ENCODE assay signal across 27 mouse cellular contexts in the genomic region with DNA sequence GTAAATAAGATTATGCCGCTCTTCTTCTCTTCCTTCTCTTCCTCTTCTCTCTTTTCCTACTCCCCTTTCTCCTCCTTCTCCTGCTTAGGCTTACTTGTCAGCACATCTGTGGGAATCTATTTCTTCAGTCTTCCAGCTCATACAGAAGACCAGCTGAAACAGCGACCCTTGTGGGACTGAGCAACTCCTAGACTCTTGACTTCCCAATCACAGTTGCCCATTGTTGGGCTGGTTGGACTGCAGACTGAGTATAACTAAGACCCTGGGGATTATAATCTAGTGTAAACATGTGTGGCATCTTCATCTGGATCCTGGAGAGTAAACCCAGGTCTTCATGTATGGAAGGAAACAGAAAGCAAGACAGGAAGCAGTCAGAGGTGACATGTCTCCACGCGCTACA.
"Had no signal": no experiment of that assay in that cellular context is flagged by ENCODE, and none has a peak within 500 bp of the region (broad histone marks: within the 10 kb centered on the region; RNA-seq: fewer than 3 reads in every experiment).

No protein-coding gene starts in this region.

- ATAC-seq: forebrain, embryonic 13.5 days; forebrain, embryonic 14.5 days; forebrain, embryonic 15.5 days; forebrain, embryonic 16.5 days; forebrain, postnatal 0 days had no signal

- H3K4me2 ChIP-seq: embryonic facial prominence, embryonic 12.5 days; embryonic facial prominence, embryonic 13.5 days; embryonic facial prominence, embryonic 15.5 days; forebrain, embryonic 12.5 days; forebrain, embryonic 13.5 days; forebrain, embryonic 15.5 days had no signal

- H3K27ac ChIP-seq: embryonic facial prominence, embryonic 10.5 days; embryonic facial prominence, embryonic 12.5 days; embryonic facial prominence, embryonic 13.5 days; embryonic facial prominence, embryonic 15.5 days; forebrain, embryonic 10.5 days; forebrain, embryonic 12.5 days; forebrain, embryonic 13.5 days; forebrain, embryonic 15.5 days; gastrocnemius, adult 2 months had no signal

- H3K4me3 ChIP-seq: embryonic facial prominence, embryonic 10.5 days; embryonic facial prominence, embryonic 12.5 days; embryonic facial prominence, embryonic 13.5 days; embryonic facial prominence, embryonic 15.5 days; erythroblast, embryonic 14.5 days; forebrain, embryonic 10.5 days; forebrain, embryonic 12.5 days; forebrain, embryonic 13.5 days; forebrain, embryonic 15.5 days; gastrocnemius, adult 2 months had no signal

- H3K9ac ChIP-seq: embryonic facial prominence, embryonic 12.5 days; embryonic facial prominence, embryonic 13.5 days; embryonic facial prominence, embryonic 15.5 days; forebrain, embryonic 12.5 days; forebrain, embryonic 13.5 days; forebrain, embryonic 15.5 days; forebrain, postnatal 0 days had no signal

- H3K27me3 ChIP-seq: embryonic facial prominence, embryonic 12.5 days; embryonic facial prominence, embryonic 13.5 days; embryonic facial prominence, embryonic 15.5 days; forebrain, embryonic 13.5 days; forebrain, embryonic 15.5 days had no signal

- H3K9me3 ChIP-seq: embryonic facial prominence, embryonic 10.5 days; embryonic facial prominence, embryonic 12.5 days; embryonic facial prominence, embryonic 13.5 days; embryonic facial prominence, embryonic 15.5 days; forebrain, embryonic 10.5 days; forebrain, embryonic 12.5 days; forebrain, embryonic 13.5 days; forebrain, embryonic 15.5 days had no signal

- DNase-seq: cerebellum, adult 2 months; cerebellum, adult 8-10 months; cerebellum, adult 9-10 months; cerebellum, adult 9-11 months; cerebellum, postnatal 10 days; cerebellum, postnatal 14 days; cerebellum, postnatal 25 days; cerebellum, postnatal 36 days; embryo, embryonic 11 days; forebrain, postnatal 0 days; gastrocnemius, adult 2 months; gastrocnemius, postnatal 10 days; gastrocnemius, postnatal 14 days; gastrocnemius, postnatal 25 days; gastrocnemius, postnatal 36 days; heart, adult 18-20 months had no signal

- H3K36me3 ChIP-seq: embryonic facial prominence, embryonic 10.5 days; embryonic facial prominence, embryonic 12.5 days; embryonic facial prominence, embryonic 13.5 days; embryonic facial prominence, embryonic 15.5 days; forebrain, embryonic 10.5 days; forebrain, embryonic 12.5 days; forebrain, embryonic 15.5 days had no signal
